Mouse (Mus musculus) gastrocnemius, postnatal 10 days (tissue): ENCODE measurements at regions not wholly inside any gene's neighbourhood (a gene's known extent, or its start where the extent isn't known, plus 50 kb on each side); places are given as distances from the start of the nearest gene placed in this dataset.

Experiments
- DNase-seq: peaks from one replicate; pipeline ENCODE4 v3.0.0; 2021; ENCODE audit warnings: mixed read lengths

DNA sequence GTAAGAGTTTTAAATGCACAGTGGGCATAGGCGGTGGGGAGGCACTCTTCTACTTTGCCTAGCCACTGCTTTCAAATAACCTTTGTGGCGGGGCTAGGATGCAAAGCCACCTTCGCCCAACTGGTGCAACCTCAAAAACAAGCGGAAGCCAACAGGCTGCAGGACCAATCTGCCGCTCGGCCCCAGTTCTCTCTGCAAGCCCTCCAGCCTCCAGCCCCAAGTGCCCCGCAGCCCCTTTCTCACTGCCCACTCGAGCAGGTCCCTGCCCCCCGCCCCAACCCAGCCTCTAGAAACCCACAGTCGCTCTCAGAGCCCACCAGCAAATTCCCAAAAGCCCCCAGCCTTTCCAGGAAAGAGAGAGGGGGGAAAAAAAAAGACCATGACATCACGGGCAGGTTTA, 89.6 kb upstream of the Ssbp2 start:
- DNase-seq, result peak; percentile 47

DNA sequence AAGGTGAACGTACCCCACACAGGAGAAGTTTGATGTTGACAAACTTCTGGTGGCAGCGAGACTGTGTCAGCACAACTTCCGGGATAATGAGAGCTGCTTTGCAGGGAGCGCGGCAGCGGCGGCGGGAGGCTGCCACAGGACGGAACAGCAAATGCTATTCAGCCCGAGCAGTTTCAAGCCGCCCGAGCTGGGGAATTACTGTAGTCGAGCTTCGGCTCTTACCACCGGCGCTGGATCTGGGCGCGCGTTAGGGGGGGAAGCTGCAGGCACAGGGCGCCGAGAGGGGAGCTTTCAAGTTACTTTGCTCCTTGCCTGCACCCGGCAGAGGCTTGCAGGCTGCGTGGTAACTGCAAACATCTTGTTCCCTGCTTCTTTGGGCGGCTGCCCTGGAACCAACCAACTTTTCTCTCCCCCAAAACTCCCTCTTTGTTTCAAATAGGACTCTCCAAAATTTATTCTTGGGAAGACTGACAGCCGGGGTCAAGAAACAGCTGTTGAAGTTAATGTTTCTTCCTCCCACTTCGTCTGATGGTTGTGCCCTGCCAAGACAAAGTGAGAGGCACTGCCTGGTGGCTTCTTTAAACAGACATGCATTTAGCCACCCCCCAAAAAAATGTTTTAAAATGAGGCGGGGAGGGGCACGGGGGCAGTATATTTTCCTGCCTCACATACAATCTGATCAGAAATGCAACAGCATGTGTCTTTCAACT, 89.0 kb upstream of the Ssbp2 start:
- peak; percentile 96 for DNase-seq

- no peak for DNase-seq
Observed at GRCm38 (mm10) chr13:91371596-91371987, 88.5 kb upstream of the Ssbp2 start.

DNA sequence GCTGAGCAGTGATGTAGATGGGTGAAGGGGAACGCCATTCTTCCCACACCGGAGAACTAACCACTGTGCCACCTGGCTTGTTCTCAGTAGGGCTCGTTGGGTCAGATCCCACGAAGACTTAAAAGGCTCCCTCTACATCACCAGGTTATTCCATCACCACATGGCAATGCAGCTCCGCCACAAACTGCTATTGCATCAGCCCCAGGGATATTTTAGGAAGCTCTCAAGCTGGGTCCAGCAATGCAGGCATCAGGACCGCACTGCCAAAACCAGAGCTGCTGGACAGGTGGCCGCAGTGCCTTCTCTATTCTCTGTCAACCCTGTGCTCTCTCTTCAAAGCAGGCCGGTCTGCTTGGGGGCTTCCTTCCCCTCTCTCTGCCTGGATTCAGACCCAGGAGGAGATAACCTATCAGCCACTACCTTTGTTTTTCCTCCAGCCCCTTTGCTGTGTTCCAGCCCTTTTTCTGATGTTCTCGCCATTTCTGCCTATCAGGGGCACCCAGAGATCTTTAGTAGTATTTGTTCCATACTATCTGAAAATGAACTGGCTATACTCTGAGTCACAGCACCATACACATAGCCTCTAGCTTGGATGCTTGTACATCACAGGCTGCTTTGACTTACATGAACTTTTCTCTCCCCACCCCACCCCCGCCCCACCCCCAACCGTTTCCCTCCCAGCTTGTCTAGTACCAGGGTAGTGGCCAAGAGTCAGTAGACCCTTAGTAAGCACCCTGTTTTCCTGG, 87.8 kb upstream of the Ssbp2 start:
- peak; percentile 25 for DNase-seq

DNA sequence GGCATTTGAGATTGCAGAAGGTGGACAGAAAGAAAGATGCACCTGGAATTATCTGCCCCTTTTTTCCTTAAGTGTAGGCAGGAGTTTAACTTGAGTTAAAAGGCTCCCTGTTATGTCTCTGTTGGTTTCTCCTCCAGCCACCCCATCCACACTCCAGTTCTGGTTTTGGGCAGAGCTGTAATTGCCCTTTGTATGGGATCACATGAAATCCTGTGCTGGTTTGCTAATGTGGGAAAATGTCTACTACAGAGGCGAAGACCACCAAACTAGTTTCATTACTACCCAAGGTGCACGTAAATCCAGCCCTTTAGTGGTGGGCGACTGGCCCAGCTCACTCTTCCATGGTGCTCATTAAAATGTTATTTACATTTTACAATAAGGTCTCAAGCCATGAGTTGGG, 85.9 kb upstream of the Ssbp2 start:
- DNase-seq, result peak; percentile 41

- no peak for DNase-seq
Observed at GRCm38 (mm10) chr13:91376556-91376955, 83.5 kb upstream of the Ssbp2 start.

DNA sequence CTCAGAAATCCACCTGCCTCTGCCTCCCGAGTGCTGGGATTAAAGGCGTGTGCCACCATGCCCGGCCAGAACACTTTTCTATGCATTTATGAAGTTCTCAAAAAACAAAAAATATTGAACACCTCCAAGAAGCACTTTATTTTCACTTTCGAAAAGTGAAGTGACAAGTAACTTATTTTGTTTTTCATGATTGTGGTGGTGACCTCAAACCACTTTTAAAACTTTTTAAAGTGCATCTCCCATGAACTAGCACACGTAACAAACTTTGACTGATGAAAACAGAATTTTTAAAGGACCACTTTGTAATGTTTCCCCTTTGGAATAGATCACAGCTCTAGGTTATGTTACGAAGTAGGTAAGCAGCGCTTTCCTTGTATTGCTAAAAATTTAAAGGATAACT, 82.7 kb upstream of the Ssbp2 start:
- no peak for DNase-seq

GRCm38 (mm10) chr13:91377972-91378371, 82.1 kb upstream of the Ssbp2 start:
- DNase-seq, result no peak

DNA sequence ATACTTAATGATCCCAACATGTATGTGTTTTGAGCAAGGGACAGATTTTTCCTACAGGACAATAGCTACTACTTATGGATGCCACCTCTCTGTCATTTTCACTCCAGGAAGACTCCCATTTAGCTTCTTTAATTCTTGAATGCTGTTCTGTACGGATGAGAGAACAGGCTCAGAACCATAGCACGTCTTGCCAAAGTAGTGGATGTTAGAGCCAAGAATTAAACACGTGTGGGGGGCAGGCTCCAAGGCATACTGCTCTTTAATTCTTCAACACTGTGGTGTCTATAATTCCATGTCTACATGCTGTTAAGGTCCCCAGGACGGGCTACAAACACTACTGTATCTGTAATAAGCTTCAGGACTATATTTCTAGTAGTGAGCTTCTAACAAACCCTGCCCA, 74.7 kb upstream of the Ssbp2 start:
- no peak for DNase-seq

GRCm38 (mm10) chr13:91387913-91388312, 72.2 kb upstream of the Ssbp2 start:
- DNase-seq, result no peak

DNA sequence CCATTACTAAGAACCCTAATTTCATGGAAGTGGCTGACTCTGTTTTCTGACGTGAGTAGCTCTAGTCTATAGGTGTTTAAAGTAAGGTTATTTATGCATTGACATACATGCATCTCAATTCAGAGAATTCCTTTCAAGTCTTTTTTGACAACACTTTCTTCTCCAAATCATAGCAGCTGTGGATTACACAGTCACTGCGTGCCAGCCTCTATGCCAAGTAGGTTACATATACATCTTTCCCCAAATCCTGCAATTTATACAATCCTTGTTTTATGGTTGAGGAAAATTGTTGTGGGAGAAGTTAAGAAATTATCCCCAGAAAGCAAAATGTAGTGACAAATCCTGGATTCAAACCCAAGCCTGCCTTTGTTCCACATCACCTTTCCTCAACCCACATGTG, 56.5 kb upstream of the Ssbp2 start:
- DNase-seq, result no peak

DNA sequence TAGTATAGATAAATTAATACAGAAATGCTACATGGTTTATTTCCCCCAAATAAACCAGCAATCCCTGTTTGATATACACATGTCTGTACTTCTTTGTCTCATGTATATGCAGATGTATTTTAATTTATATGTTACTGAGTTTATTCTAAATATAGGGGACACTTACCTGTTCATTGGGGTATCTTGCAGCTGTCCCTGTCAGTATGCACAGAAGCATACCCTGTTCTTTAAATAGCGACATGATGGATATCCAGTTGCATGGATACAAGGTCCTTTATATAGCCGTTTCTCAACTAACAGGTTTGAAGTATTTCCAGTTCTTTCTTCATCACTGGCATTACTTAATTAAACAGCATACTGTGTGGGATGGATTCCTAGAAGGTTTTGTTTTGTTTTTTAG, 55.1 kb upstream of the Ssbp2 start:
- DNase-seq, result no peak

GRCm38 (mm10) chr13:91410116-91410515, 50.0 kb upstream of the Ssbp2 start:
- DNase-seq, result no peak
